Mouse (Mus musculus) kidney, adult 18-20 months (tissue): Measurements from ENCODE around the gene Grik3.
"Not testable (repeated sequence)": the region's sequence is repeated elsewhere in the genome, so short reads cannot be mapped to it uniquely, and the experiment has no call there.

ENCODE experiments used
- DNase-seq: peaks from one replicate; pipeline ENCODE4 v3.0.0; 2021

Grik3 gene

DNA sequence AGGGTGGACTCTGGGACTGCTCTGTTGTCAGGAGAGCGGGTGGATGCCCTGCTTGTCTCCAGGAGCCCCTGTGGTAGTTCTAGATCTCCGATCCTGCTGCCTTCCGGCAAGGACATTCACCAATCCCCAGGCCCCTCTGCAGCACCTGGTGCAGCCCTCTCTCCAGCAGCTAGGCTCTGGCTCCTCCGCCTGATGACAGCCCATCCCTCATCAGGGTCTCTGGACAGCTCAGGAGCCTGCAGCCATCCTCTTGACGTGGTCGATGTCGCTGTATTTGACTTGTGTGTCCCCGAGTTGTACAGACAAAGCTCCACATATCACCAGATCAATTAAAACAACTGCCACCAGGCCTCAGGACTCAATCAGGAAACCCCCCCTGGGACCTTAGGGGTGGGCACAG is 110.1 kb downstream of the Grik3 start:
- no peak for DNase-seq

DNA sequence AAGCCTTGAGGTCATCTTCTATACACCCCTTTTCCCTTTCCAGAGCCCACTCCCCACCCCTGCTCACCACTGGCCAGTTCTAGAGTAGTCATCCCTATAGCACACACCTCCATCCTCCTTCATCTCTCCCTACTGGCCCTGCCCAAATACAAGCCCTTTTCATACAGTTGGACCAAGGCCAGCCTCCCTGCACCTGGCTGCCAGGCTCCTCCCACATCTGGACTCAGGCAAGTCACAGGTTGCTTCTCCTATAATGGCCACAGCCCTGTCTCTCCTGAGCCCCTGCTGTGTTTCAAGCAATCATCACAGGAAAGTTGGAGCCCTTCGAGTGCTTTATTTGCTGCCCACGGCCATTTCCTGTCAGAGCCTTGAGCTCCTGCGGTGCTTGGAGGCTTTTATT is 110.8 kb downstream of the Grik3 start:
- DNase-seq, result no peak

DNA sequence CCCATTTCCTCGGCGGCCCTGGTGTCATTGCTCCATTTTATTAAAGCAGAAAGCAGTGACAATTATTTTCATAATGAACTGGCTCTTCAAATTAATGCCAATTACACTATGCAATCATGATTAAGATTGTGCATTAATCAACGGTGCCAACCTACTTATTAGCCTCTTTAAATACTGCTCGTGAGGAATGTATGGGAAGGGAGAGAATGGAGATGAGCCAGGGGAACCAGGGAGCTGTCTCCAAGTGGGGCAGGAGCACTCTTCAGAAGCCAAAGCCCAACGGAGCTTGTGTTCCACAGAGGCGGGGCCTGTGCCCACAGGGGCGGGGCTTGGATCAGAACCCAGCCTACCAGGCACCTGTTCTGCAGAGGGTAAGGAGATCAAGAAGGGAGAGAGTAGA is 114.0 kb downstream of the Grik3 start:
- no peak for DNase-seq

DNA sequence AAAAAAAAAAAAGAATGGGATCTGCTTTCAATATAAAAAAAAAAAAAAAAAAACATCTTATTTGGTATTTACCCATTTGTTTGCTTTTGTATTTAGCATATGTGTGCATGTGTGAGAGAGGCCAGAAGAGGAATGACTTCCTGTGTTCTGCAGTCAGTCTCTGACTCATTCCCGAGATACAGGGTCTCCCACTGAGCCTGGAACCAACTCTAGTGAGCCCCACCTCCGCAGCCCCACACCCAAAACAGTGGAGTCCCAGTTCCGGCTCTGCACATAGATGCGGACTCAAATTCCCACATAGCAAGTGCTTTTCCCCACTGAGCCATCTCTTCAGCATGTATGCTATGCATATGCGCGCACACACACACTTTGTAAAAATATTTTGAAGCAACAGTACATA is 115.6 kb downstream of the Grik3 start:
- no peak for DNase-seq

DNA sequence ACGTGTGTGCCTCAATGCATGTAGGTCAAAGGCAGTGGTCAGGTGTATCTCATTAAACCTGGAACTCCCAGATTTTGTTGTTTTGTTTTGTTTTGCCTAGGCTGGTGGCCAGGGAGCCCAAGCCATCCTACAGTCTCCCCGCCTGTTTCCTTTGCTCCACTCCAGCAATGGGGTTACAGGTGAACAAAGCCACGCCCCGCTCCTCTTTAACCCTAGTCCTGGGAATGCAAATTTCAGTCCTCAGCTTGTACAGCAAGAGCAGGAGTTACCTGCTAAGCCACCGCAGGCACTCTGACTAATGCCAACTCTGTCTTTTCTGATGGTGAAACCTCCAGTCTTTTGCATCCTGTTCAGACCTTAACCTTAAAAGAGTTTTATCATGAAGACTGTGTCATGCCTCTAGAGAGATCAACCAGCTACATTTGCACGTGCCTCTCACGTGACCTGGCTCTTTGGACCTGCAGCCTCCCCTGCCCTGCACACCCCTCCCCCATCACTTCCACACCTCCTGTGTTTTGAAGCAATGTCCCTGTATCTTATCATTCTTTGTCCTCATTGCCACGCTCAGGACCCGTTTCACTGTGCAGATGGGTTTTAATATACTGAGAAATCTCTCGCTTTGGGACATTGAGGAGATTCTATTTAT is 117.0 kb downstream of the Grik3 start:
- no peak for DNase-seq

DNA sequence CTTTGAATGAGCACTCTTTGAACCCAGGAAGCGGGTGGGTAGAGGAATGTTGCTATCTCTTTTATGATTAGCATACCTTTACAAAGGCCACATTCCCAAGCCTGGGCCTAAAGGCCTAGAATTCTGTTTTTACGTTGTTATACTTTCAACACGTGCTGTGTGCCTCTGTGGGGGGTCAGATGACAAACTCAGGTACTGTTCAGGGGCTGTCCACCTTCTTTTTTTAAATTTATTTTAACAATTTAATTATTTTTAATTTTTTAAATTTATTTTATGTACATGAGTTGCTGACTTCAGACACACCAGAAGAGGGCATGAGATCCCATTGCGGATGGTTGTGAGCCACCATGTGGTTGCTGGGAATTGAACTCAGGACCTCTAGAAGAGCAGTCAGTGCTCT is 118.4 kb downstream of the Grik3 start:
- DNase-seq, result not testable (repeated sequence)

DNA sequence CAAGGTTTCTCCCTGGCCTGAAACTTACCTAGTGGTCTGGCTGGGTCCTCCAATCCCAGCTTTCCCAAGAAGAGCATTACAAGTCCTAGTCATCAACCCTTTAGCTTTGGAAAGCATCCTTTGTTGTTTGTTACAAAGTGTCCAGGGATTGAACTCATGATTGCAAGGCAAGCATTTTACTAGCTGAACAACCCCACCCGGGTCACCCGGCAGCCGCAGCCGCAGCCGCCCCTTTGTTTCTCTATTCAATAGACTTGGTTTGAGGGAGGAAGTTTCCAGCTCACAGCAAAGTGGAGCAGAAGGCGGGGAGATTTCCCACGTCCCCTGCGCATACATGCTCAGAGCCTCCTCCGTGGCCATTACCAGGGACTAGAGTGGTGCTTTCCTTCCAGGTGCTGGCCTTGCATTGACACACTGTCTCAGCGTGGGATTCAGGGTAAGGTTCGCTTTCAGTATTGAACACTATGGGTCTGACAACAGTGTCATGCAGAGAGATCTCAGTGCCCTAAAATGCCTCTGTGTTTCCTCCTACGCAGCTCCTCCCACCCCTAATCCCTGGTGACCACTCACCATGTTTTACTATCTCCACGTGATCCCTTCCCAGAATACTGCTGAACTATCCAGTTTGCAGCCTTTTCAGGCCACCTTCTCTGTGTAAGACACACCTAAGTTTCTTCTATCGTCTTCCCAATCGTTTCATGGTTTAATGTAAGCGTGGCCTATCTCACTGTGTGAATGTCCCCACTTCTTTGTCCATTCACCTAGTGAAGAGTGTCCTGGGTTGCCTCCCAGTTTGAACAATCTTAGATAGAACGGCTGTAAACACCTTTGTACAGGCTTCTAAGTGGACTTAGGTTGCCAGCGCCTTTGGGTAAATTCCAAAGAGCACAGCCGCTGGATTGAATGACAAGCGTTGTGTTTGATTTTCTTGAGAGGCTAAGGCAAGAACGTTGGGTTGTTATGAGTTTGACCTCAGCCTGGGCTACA is 119.1 kb downstream of the Grik3 start:
- DNase-seq, result no peak

DNA sequence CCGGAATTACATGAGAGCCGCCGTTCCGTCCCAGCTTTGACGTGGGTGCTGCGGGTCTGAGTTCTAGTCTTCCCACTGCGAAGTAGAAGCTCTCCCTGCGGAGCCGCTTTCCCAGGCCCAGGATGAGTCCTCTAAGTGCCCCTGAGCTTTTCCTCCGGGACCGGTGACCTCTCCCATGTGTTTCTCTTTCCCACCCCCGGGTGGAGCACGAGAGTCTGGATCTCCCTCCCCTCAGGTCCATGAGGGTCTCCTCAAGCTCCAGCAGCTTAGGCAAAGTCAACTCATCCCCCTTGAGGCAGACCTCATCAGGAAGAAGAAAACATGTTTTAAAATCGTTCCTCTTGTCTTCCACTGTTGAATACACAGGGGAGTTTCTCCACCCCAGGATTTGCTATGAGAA is 127.4 kb downstream of the Grik3 start:
- no peak for DNase-seq

DNA sequence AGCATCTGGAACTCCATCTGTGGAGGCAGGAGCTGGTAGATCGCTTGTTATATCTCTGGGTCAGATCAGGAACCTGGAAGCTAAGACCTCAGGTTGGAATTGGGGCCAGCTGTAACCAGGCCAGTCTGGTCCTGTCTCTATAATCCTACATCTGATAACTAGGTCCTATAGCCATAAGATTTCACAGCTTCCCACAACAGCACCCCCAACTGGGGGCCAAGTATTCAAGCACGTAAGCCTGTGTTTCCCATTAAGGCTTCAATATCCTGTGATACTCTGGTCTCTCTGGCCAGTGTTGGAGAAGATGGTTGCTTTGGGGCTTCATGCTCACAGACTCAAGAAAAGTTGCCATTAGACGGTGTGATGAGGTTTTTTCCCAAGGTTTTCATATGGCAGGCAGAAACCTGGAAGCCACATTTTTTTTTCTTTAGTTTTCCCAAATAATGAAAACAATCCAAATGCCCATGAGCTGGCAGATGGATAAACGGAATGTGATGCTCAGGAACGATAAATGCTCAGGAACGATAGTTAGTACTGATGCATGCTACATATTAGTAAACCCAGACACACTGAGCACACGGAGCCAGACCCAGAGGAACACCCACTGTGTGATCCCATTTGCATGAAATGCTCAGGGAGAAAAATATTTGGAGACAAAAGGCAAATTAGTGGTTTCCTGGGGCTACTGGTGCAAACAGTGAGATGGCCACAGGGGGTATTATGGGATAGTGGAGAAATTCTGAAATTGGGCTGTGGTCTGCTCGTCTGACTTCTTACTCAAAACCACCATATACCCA is 128.2 kb downstream of the Grik3 start:
- DNase-seq, result no peak

DNA sequence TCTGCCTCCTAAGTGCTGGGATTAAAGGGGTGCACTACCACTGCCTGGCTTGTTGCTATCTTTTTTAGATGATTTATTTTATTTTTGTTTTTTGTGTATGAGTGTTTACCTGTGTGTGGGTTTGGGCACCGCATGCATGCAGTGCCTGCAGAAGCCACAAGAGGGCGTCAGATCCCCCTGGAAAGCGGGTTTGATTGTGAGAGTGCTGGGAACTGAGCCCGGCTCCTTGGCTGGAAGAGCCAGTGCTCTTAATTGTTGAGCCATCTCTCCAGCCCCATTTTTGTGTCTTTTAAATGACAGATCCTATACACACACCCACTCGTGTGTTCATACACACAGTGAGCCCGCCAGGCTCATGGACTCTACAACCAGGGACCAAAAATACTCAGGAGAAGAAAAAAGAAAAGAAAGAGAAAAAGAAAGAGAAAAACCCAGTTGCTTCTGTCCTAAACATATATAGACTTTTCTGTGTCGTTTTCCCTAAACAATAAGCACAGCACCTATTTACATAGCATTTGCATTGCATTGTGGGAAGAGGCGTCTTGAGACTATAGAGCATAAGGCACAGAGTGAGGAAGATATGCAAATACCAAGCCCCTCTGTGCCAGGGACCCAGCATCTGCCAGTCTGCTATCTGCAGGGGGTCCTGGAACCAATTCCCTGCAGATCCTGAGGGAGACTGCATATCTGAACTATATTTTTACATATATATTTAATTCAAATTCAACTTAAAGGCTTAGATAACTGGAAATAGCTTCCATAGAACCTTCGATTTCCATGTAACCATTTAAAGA is 134.6 kb downstream of the Grik3 start:
- no peak for DNase-seq

DNA sequence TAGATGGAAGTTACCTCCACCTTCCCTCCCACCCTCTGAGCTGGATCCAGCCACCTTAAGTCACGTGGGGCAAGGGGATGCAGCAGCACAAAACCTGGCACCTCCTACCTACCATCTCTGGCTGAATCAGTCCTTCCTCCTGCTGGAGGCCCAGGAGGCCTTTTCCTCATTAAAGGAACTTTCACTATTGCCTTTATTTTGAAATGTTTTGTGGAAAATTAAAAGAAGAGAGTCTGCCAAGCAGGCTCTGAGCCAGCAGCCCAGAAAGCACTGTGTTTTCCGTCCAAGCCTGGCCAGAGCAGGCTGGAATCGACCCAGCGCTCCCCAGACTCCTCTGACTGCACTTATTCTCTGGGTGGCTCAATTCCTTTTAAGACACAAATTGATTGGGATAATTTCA is 139.0 kb downstream of the Grik3 start:
- DNase-seq, result peak; percentile 13

DNA sequence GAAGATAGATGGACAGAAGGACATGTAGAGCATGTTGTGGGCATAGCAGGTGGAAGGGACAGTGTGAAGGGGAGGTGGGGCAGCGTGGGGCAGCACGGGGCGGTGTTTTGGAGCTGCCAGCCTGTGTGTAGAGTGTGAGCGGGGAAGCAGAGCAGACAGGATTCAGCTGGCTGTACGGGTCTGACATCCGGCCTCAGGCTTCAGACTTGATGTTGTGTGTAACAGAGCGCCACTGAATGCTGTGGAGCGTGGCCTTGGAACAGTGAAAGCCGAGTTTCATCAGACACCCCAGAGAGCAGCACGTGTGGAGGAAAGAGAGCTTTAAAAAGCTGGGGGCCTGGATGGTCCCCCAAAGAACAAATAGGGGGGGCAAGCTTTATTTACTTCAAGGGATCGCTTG is 144.5 kb downstream of the Grik3 start:
- DNase-seq, result no peak

DNA sequence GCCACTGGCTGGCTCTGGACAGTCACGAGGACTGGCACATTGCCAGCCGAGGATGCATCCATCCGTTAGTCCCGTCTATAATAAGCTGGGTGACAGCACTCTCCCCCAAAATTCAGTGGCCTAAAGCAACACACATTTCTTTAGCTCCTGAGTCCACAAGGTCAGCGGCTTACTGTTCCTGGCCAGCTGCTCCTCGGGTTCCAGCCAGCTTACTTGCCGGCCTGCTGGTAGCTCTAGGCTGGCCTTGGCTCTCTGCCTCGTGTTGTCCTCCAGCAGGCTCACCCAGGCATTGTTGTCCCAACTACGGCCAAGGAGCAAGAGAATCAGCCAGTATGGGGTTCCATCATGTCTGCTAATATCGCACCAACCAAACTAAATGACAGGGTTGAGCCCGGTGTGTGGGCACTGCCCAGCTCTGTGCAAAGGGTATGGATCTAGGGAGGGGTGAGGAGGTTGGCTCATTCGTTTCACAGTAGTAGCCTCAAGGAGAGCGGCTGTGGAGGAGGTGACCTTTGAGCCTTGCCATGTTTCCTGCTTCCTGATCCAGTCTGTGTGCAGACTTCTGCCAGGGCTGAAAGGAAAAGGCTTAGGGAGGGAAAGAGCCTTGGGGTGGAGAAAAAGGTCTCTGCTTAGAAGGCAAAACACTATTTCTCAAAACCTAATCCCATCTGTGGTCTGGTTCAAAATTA is 146.3 kb downstream of the Grik3 start:
- DNase-seq, result peak; percentile 71

DNA sequence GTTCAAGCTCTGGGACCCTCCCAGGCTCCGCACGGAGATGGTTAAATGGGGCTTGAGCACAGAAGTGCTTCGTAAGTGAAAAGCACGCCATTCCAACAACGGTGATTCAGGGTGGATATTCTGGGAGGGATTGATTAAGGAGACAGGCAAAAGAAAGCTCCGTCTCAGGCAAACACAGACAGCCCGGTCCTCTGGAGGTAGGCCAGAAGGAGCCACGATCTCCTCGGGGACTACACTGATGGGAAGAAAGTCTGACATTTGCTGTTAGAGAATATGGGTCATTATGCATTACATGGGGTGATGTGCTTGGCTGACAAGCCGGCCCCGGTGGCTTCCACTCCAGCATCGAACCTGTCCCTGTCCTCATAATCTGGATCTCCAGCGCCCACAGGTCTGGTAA is 146.9 kb downstream of the Grik3 start:
- no peak for DNase-seq

DNA sequence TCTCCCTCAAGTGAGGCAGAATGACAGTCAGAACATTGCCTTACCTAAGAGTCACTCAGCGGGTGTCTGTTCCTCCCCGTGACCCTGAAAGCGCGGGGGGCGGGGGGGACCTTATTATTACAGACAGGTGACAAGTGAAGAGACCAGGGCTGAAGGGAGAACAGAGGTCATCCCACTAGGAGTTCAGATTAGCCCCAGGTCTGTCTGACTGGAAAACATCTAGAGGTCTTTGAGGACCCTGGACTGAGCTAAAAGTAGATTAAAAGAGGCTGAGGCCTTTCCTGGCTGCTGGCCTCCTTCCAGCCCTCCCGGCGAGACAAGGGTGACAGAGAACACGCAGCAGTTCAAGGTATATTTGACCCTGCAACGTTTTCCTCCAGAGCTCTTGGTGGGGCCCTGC is 150.0 kb downstream of the Grik3 start:
- no peak for DNase-seq

DNA sequence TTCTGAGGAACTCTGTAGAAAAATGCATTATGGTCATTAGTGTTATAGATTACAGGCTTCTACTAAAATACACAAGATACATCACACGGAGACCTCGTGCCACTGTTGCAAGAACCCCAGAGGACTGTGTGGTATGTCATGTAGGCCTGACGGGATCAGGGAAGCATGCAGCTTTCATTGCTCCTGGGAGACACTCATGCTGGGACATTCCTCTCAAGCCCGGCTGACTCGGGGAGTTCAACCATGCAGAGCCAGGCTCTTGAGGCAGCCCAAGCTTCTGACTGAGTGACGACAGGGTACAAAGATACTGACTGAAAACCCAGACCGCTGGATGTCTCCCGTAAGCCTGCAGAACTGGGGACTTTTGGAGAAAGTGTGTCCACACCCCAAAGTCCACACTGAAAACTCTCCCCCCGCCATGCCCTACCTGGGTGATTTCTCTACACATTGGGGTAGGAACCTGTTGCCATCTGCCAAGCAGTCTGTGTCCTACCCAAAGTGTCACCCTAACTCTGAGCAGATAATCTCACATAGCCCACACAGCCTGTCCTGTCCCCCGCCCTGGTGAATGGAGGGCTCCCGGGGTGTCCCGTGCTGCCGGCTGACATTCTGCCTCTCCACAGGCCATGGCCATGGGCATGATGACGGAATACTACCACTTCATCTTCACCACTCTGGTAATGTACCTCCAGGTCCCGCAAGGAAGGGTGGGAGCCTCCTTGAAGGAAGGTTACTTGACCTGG is 150.6 kb downstream of the Grik3 start:
- no peak for DNase-seq

DNA sequence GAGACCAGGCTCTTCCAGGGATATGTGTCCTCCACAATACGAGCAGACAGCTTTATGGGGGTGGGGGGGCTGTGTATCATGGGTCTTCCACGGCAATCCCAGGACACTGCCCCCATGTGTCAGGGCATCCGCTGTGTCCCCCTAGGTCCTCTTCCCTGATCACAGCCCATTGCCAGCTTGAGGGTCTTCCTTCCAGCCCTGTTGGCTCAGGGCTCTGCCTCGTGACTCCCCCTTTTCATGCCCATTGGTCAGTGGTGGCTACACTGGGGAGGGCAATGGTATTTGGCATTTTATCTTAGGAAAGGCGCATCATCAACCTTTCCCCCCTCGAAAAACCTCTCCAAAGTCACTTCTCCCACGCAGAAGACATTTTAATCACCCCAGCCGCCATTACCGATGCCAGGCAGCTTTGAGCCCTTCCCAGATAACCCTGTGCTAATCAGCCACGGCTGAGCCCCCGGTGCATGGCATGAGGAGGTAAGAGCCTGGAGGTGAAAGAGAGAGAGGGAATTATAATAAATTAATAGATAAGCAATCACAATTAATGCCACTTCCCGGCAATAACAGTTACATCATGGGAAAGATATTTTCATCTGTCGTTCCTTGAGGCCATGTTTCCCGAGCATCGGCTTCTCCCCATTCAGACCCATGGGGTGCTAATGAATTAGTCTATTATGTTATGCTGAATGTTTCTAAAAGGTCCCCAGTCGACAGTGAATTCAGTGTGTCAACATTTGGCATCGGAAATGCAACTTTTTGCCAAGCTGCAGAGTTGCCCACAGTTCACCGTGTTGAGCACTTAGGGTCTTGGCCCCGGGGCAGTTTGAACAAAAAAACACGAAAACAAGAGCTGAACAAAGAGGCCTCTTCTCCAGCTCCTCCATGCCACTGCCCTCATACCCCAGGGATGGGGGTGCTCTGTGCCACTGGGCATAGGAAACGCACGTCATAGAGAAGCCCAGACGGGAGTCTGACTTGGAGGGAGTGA is 154.4 kb downstream of the Grik3 start:
- no peak for DNase-seq

DNA sequence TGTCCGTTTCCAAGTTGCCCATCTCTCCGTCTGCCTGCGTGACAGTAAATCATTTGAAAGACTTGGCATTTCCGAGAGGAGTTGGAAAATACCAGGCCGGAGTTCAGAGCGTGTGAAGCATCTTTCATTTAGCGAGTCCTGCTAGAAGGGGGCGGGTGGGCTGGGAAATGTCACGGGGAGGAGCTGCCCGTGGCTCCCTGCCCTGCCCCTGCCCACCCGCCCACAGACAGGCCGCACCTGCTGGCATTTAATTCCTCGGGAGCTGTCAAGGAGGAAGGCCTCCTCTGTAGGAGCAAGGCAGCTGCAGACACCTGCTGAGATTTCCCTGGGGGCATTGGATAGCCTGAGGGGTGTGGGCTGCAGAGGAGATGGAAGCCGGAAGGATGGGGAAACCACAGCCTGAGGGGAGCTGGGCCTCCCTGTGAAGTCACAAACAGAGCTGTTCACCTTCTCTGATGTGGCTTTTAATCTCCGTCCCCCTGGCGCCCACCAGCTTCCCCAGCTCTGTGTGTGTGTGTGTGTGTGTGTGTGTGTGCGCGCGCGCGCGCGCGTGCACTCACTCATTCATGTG is 161.3 kb downstream of the Grik3 start:
- DNase-seq, result no peak

DNA sequence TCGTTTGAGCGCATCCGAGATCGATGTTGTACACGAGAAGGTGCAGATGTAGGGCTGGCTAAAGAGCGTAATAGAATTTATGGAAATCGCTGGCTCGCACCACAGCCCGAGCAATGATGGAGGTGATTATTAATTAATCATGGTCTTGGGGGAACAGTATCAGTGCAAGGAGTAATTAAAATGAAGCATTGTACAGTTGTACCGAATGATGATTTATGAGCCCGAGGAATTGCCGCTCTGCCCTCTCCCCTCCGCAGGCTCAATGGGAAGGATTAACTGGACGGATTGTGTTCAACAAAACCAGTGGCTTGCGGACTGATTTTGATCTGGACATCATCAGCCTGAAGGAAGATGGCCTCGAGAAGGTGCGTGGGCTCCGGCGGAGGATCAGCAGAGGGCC is 165.5 kb downstream of the Grik3 start:
- DNase-seq, result no peak

DNA sequence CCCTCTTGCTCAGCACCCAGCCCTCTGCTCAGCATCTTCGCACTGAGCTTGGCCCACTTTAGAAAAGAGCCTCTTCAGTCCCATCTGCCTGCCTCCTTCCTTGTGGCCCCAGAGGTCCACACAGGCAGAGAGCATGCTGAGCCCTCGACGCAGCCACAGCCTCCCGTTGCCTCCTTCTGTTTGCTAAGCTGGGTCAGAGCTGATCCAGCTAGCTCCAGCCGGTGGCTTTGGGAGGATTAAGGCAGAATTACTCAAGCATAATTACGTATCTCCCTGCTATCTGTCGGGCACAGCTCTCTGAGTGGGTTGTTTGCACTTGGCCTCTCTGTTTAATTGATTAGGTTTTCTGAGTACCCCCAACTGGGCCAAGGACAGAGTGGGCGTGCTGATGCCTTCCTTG is 167.9 kb downstream of the Grik3 start:
- DNase-seq, result no peak
